Mouse (Mus musculus): ENCODE measurements around the gene Hbs1l. TPM values are rescaled to one million over a fixed set of nuclear protein-coding genes. Genes with fewer than 3 reads are reported as not detected.

Gene Hbs1l
- polyA plus RNA-seq, 1 experiment = 12.4 TPM

DNA sequence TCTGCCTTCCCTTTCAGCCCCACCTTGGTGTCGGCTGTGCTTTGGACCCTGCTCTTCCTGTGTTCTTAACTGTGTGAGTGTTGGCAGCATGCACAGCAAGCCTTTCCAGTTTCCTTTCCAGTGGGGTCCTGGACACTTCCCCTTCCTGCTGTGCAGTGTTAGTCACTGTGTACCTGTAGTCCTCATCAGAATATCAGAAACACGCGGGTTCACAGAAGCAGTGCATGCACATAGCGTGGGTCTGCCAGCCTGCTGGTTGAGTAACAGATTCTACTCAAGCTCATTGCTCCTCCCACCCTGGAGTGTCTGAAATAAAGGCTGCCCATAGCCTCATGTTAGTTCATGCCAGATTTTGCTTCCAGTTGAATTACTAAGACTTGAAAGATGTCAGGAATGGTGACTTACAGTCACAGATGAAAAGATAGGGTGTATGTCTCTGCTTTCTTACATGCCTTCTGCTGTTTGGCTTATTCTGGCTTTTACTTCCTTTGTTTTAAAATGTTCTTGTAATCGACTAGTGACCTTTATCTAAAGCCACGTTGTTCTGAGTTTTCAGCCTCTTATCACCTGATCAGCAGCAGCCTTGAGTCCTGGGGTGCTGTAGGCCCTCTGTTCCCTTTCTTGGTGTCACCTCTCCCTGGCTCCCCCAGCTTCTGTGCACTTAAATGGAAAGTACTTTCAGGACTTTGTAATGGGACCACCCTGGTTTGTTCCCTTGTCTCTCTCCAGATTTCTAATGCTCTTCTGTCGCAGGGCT lies 38.7 kb downstream of the Hbs1l start:
- TF ChIP-seq CTCF (IDR thresholded peaks at IDR 0.05; ENCODE audit: insufficient read depth, low read length) (no peak), POLR2A (IDR thresholded peaks at IDR 0.05; ENCODE audit: borderline replicate concordance, extremely low read depth, low read depth, low read length) (no peak)
- H3K4me3 ChIP-seq (replicated peaks; ENCODE audit: extremely low read depth, low read depth, low read length) = no peak overlapping the region
- no peaks in the 10 kb centered on the region for H3K4me1 ChIP-seq (ENCODE audit: control insufficient read depth, insufficient read depth, low read length)
- 41% methylated on average over 7 of the region's 7 CpGs for WGBS
- DNase-seq = no peak

GRCm38 (mm10) chr10:21335534-21335933 lies 39.8 kb downstream of the Hbs1l start:
- no peak for DNase-seq
- WGBS = 93% methylated on average over 5 of the region's 5 CpGs
- TF ChIP-seq CTCF (IDR thresholded peaks at IDR 0.05; ENCODE audit: insufficient read depth, low read length) = no peak
- no peak for TF ChIP-seq POLR2A (IDR thresholded peaks at IDR 0.05; ENCODE audit: borderline replicate concordance, extremely low read depth, low read depth, low read length)
- Histone ChIP-seq H3K4me3 (replicated peaks; ENCODE audit: extremely low read depth, low read depth, low read length) (no peak overlapping the region), H3K4me1 (ENCODE audit: control insufficient read depth, insufficient read depth, low read length) (no peaks in the 10 kb centered on the region)

DNA sequence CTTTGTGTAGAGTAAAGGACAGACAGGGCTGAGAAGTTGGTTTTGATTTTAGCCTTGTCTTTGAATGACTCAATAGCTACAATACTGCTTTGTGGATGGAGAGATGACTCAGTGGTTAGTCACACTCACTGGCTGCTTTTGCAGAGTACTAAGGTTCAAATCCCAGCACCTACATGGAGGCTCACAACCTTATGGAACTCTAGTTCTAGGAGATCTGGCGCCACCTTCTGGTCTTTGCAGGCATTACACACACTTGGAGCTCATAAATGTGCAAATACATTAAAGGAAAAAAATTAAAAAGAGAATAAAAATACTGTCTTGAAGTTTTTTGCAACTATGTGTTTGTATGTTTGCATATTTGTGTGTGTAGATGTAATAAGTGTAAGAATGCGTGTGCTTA lies 41.4 kb downstream of the Hbs1l start:
- WGBS = 75% methylated on average over 2 of the region's 2 CpGs
- Histone ChIP-seq H3K4me1 (ENCODE audit: control insufficient read depth, insufficient read depth, low read length) (no peaks in the 10 kb centered on the region), H3K4me3 (replicated peaks; ENCODE audit: extremely low read depth, low read depth, low read length) (no peak overlapping the region)
- TF ChIP-seq CTCF (IDR thresholded peaks at IDR 0.05; ENCODE audit: insufficient read depth, low read length) (no peak), POLR2A (IDR thresholded peaks at IDR 0.05; ENCODE audit: borderline replicate concordance, extremely low read depth, low read depth, low read length) (no peak)
- no peak for DNase-seq

GRCm38 (mm10) chr10:21341706-21342105 lies 45.9 kb downstream of the Hbs1l start:
- Histone ChIP-seq H3K4me3 (replicated peaks; ENCODE audit: extremely low read depth, low read depth, low read length) (no peak overlapping the region), H3K4me1 (ENCODE audit: control insufficient read depth, insufficient read depth, low read length) (no peaks in the 10 kb centered on the region)
- no peak for DNase-seq
- no peak for TF ChIP-seq CTCF (IDR thresholded peaks at IDR 0.05; ENCODE audit: insufficient read depth, low read length)
- TF ChIP-seq POLR2A (IDR thresholded peaks at IDR 0.05; ENCODE audit: borderline replicate concordance, extremely low read depth, low read depth, low read length) = no peak
- whole genome bisulfite sequencing = 93% methylated on average over 14 of the region's 14 CpGs

- WGBS = 88% methylated on average over 11 of the region's 11 CpGs
- Histone ChIP-seq H3K4me1 (ENCODE audit: control insufficient read depth, insufficient read depth, low read length) (no peaks in the 10 kb centered on the region), H3K4me3 (replicated peaks; ENCODE audit: extremely low read depth, low read depth, low read length) (no peak overlapping the region)
- TF ChIP-seq CTCF (IDR thresholded peaks at IDR 0.05; ENCODE audit: insufficient read depth, low read length) = no peak
- no peak for TF ChIP-seq POLR2A (IDR thresholded peaks at IDR 0.05; ENCODE audit: borderline replicate concordance, extremely low read depth, low read depth, low read length)
- DNase-seq = no peak
Observed at GRCm38 (mm10) chr10:21342331-21343005, 46.7 kb downstream of the Hbs1l start.

GRCm38 (mm10) chr10:21347332-21347731 lies 51.6 kb downstream of the Hbs1l start:
- TF ChIP-seq POLR2A (IDR thresholded peaks at IDR 0.05; ENCODE audit: borderline replicate concordance, extremely low read depth, low read depth, low read length) = no peak
- no peak for TF ChIP-seq CTCF (IDR thresholded peaks at IDR 0.05; ENCODE audit: insufficient read depth, low read length)
- Histone ChIP-seq H3K4me3 (replicated peaks; ENCODE audit: extremely low read depth, low read depth, low read length) (no peak overlapping the region), H3K4me1 (ENCODE audit: control insufficient read depth, insufficient read depth, low read length) (no peaks in the 10 kb centered on the region)
- DNase-seq = no peak
- 92% methylated on average over 4 of the region's 4 CpGs for WGBS

DNA sequence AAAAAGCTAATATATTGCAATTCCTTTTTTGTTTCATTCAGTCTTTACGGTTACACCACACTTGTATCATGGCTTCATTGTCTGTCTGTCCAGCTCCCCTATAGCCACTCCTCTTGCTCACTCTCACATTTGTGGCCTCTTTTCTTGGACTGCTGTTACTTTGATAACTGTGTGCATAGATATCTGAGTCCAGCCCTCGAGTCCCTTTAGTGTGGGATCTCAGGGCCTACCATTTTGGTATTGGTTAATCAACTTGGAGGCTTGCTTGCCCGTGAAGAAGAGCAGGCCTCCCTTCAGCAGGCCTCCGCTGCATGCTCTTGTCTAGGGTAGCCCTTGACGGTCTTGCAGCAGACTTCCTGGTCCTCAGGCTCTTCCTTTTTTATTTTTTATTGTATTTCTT lies 53.7 kb downstream of the Hbs1l start:
- no peak for DNase-seq
- Histone ChIP-seq H3K4me1 (ENCODE audit: control insufficient read depth, insufficient read depth, low read length) (no peaks in the 10 kb centered on the region), H3K4me3 (replicated peaks; ENCODE audit: extremely low read depth, low read depth, low read length) (no peak overlapping the region)
- no peak for TF ChIP-seq POLR2A (IDR thresholded peaks at IDR 0.05; ENCODE audit: borderline replicate concordance, extremely low read depth, low read depth, low read length)
- TF ChIP-seq CTCF (IDR thresholded peaks at IDR 0.05; ENCODE audit: insufficient read depth, low read length) = no peak
- WGBS = 90% methylated on average over 5 of the region's 5 CpGs

DNA sequence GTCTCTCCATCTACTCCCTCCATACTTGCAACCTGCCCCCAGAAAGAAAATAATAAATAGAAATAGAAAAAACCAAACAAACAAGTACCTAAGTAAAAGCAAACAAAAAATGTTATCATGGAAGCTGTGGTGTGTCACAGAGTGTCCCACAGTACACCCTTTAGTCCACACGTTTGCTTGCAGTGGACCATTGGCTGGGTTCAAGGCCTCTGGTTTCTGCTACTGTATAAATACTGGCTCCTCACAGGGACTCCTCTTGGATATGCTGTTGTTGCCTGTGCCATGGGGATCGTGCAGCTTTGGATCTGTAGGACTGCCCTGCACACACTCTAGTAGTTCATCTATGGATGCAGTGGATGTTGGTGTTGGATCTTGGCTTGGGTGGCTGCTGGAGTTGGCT lies 54.2 kb downstream of the Hbs1l start:
- WGBS = 96% methylated on average over 2 of the region's 2 CpGs
- H3K4me1 ChIP-seq (ENCODE audit: control insufficient read depth, insufficient read depth, low read length) = no peaks in the 10 kb centered on the region
- TF ChIP-seq POLR2A (IDR thresholded peaks at IDR 0.05; ENCODE audit: borderline replicate concordance, extremely low read depth, low read depth, low read length) = no peak
- TF ChIP-seq CTCF (IDR thresholded peaks at IDR 0.05; ENCODE audit: insufficient read depth, low read length) = no peak
- no peak for DNase-seq
- H3K4me3 ChIP-seq (replicated peaks; ENCODE audit: extremely low read depth, low read depth, low read length) = no peak overlapping the region

DNA sequence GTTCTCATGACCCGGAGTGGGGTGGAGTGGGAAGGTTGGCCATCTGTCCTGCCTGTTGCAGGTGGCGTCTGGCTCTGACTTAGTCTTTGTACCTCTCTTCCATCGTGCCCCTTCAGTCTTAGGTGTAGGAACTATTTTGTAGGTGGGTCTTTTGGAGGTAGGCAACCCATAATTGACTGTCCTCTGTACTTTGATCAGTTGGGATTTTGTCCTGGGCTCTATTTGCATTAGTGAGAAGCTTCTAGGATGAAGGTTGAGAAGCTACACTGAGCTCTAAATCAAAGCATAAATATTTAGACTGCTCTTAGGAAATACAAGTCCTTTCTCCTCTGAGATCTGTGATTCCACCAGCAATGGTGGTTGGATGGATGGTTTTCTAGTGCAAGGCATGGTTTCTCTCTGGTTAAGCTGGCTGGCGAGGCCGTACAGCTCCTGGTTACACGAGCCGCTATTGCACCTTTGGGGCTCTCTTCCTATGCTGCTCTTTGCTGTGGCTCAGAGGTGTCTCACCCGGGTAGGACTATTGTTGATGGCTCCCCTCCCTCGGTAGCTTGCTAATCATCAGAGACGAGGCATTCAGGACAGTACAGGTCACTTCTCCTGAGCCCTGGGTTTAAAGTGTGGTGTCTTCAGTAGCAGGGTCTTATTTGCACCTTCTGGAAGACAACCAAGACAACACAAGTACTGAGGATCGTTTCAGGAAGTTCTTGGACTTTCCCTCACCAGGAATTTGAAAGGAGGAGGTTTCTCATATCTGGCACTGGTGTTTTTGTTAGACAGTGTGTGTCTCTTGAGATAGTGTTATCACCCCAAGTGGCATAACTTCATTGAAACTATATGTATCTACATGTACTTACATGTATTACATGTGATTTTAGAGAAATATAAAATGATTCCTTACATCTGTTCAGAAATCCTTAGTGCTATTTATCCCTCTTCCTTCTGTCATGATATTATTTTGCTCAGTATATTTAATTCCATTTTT lies 55.0 kb downstream of the Hbs1l start:
- H3K4me1 ChIP-seq (ENCODE audit: control insufficient read depth, insufficient read depth, low read length) = no peaks in the 10 kb centered on the region
- no peak for TF ChIP-seq POLR2A (IDR thresholded peaks at IDR 0.05; ENCODE audit: borderline replicate concordance, extremely low read depth, low read depth, low read length)
- no peak for TF ChIP-seq CTCF (IDR thresholded peaks at IDR 0.05; ENCODE audit: insufficient read depth, low read length)
- 89% methylated on average over 11 of the region's 11 CpGs for WGBS
- no peak for DNase-seq
- H3K4me3 ChIP-seq (replicated peaks; ENCODE audit: extremely low read depth, low read depth, low read length) = no peak overlapping the region
